Mouse (Mus musculus) kidney, adult 2 months (tissue): Measurements from ENCODE around the gene Gabrr3.

ENCODE experiments used
- CTCF ChIP-seq: fragments of 200-500 bp; conservative IDR thresholded peaks from 2 replicates; pipeline ENCODE4 v1.5.1; 2011; ENCODE audit warnings: low read depth, mild to moderate bottlenecking, control low read depth, low read length, moderate library complexity, mixed read lengths; ENCODE audit not compliant: insufficient read depth, insufficient read length
- POLR2A ChIP-seq: fragments of 200-500 bp; IDR thresholded peaks from one replicate; pipeline ENCODE4 v1.6.1; 2011; ENCODE audit warnings: low read depth, low read length, control low read depth

GRCm38 (mm10) chr16:59413475-59413874 lies 6.3 kb downstream of the Gabrr3 start:
- TF ChIP-seq CTCF (no peak), POLR2A (no peak)
